Mouse (Mus musculus) mouse trophoblast stem cell (cell line): ENCODE data around the gene Ptch1.

ENCODE experiments used
- in situ Hi-C, 2 experiments: fragments of 300-500 bp; cut with MseI, MboI; formaldehyde crosslinking; loops; 2 replicates in 1 of 2; 3 replicates in 1 of 2; pipeline ENCODE4 v1.15.1; 2025

Ptch1 gene

DNA sequence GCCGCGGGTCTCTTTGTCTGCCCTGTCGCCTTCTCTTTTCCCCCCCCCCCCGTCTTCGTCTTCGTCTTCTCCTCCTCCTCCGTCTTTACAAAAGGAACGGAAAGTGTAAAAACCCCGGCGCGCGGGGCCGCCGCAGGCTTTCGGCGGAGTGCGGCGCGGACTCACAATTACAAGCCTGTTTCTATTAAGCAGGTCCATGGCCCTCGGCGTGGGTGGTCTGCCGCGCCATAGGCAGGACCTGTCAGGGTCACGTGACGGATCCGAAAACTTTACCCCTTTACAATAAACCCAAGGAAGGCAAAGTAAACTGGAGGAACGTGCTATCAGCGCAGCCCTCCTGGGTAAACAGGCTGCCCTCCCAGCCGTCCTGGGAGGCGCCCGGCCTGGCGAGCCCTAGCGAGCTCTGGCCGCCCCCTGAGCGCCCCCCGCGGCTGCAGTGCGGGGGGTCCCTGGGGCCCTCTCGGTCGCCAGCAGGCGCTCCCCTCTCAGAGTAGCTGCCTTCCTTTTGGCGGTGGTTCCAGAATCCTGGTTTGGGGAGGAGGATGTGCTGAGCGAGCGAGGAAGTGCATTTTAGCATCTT lies at the start of gene Ptch1:
Ptch1 (minus strand) TSS at position 343 of the 580 bp plus-strand sequence.
- in situ Hi-C loops: no loop called here

DNA sequence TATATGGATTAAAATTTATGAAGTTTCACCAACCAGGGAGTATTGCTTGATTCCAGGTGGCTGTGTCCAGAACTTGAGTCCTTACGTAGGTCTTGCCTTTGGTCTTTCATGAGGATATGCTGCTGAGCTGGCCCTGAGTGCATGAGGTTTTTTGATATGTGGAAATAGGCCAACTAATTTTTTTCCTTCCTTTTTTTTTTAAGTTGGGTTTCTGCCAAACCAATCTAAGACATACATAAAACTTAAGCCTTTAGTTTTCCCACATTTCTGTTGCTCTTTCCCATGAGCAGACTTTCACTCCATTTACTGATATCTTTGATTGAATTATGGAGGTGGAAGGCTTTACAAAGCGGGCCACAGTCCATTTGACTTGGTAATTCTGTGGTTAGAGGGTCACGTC lies 47.9 kb upstream of the Ptch1 start:
- in situ Hi-C loops: no loop called here

DNA sequence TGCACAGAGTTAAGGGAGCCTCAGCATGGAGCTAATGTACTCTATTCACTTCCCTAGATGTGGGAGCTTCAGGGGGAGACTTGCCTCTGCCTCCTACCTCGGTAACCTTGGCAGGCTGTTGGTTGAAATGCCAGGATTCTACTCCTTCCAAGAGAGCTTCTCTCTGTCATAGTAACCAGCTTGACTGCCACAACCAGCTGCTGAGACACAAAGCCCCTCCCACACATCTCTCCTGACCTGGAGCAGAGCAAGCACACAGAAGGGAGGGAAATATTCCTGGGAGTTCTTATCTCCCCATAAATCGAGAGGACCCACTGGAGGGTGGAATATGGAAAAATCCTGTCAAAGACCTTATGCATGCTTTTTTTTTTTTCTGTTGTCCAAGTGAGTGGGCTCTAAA lies 39.8 kb upstream of the Ptch1 start:
- in situ Hi-C loops: no loop called here

DNA sequence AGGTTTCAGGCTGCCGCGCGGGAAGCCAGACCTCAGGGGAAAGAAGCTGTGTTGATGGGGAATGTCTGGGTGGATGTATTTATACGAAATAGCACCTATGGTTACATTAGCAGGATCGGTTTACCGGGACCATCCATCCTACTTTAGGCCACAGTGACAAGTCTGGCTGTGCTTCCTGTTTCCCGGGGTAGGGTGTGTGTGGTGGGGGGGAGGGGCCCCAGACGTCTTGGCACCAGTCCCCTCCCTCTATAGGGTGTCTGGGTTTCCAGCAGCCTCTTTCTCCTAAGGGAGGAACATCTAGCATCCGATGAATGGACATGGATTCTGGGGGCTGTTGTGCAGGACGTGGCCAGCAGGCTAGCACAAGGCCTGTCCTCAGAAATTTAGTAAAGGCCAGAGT lies 36.3 kb upstream of the Ptch1 start:
- in situ Hi-C loops: no loop called here

DNA sequence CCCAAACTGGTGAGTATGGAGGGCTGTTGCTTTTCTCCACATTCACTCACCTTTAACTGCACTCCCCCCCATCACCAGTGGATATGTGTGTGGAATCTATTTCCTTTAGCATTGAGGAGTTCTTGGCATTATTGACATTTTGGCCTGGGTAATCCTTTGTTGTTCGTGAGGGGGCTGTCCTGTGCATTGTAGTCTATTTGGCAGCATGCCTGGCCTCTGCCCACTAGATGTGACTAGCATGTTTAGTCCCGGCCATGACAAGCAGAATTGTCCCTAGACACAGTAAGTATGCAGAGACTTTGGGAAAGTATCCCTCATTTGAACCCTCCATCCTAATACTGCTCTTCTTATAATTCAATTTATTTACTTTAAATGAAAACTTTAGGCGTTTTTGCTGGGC lies 24.2 kb upstream of the Ptch1 start:
- in situ Hi-C loops: no loop called here

DNA sequence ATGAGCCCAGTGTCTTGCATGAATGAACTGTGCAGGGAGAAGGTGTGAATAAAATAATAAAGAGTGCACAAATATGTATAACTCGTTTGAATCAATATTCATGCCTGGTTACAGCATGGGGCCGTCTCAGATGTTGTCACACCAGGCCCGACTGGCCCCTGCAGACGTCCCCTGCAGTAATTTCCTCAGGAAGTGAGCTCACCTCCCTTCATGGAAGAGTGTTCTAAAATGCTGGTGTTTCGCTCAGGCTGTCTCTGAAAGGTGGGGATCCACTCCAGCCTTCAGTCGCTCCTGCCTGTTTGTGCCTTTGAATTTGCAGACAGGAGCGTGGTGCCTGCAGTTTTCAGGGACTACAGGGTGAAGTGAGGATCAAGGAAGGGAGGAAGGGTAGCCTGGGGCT lies 22.5 kb upstream of the Ptch1 start:
- in situ Hi-C loops: no loop called here

DNA sequence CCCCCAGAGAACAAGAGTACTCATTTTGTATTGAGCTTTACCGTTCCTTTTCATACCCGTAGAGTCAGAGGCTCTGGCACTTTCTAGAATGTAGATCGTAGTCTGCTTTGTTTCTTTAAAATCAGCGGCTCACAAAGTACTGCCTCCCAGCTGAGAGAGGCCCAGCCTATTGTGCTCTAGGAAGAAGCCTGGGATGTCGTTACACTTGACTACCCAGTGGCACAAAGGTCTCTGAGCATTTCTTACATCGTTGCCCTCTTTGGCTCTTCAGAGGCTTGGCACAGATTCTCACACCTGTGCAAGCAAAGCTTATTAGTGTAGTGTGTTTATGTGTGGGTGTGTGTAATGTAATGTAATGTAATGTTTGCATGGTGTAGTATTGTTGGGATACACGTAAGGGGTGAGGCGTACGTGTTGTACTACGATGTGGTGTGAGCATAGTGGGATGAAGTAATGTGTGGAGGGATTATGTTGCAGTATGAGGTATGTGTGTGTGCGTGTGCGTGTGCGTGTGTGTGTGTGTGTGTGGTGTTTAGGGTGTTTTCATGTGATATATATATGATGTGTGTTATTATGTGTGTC lies 20.2 kb upstream of the Ptch1 start:
- in situ Hi-C loops: no loop called here

DNA sequence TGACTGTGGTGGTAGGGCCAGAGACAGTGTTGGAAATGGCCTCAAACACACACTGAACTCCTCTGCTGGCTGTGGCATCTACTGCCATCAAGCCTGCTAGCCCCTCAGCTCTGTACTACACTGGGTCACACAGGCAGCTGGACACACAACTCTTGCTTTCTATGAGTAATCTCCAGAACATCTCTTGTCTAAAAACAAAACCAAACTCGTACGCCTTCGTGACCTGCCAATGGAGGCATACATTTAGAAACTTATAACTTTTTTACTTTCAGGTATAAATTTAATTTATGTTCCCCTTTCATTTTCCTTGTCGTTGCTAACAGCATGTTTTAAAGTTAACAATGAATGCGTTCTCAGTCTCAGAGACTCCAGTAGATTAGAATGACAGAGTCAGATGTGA lies 19.4 kb upstream of the Ptch1 start:
- in situ Hi-C loops: no loop called here

DNA sequence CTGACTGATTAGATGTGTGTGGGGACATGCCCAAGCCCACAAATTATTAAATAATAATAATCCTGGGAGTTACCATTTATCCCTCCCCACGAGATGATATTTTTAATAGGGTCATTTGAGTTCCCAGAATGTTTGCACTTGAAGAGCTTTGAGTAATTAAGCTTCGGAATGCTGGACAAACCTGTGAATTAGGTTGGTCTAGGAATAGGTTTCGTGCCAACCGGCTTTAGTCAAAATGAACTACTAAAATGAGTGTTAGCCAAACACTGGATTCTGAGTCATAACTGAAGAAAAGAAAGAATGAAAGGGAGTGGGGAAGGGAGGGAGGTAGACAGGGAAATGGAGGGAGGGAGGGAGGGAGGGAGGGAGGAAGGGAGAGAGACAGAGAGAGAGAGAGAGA lies 1.2 kb upstream of the Ptch1 start:
- in situ Hi-C loops: no loop called here

DNA sequence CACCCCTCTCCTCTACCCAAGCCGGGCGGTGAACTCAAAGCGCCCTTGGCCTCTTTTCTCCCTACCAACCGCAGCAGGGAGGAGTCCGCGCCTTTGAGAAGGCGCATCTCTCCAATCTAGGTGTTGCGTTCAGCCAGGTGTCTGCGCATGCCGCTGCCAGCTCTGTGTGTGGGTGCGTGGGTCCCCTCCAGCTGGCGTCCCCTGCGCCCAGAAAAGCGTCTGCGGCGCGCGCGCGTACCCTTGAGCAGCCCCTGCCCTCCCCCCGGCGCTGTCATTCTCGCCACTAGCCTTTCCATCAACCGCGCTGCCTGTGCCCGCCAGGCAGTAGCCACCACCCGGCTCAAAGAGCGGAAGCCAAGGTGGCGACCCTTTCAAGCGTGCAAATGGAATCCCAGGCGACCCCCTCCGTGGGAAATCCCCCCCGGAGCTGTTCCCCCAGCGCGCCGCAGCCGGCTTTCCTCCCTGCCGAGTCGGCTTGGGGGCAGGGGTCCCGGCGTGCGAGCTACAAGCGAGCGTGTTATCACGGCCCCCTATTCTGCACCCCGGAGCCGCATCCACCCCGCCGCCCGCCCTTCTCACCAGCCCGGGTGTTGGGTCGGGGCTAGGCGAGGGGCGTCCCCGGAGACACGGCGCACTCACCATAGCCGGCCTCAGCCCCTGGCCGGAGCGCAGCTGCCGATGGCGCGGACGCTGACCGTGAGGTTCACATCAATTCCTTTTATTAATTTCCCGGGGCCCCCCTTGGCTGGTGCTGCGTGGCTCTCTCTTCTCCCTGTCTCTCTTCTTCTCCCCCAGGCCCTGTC lies 744 bp downstream of the Ptch1 start:
- in situ Hi-C loops: no loop called here

DNA sequence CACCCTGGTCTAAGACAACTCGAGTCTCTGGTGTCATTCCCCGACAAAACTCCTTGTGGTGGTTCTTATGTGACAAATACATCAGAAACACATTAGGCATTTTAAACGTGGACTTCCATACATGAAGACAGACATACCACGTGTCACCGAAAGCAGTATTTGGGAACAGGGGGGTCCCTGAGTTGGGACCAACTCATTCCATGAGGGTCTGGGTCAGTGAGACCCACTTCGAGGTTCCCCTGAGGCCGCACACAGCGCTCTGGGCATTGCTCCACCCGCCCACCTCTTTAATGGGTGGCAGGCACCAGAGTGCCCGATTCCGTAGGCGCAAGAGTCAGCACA lies 1.3 kb downstream of the Ptch1 start:
- in situ Hi-C loops: no loop called here

DNA sequence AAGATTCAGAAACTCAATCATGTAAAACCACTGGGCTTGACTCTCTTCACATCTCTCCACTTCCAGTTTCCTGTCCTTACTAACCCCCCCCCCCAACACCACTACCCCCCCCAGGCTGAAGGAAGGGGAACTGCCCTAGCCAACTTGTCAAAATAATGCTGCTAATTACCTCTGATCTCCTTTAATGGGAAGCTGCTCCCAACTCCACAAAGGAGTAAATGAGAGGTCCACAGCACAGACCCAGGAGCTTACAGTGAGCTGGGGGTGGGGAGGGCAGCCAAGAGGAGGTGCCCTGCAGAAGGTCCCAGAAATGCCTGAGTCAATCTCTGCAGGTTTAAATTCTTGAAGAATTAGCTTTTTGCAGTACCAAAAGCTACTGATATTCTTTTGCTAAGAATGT lies 2.9 kb downstream of the Ptch1 start:
- in situ Hi-C loops: no loop called here

DNA sequence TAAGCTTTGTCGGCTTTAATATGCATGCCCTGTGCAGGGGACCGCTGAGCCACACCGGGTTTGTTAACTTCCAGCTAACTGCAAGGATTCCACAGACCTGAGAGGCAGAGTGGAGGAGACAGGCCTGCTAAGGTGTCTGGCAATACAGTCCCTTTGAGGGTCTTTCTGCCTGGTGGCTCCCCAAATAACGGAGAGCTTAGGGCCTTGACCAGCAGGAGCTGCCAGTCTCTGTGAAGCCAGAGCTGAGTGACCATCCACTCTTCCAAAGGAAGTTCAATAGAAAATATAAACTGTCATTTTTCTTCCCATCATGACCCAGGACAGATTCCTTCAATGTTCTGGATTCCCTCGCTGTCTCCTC lies 4.0 kb downstream of the Ptch1 start:
- in situ Hi-C loops: no loop called here

DNA sequence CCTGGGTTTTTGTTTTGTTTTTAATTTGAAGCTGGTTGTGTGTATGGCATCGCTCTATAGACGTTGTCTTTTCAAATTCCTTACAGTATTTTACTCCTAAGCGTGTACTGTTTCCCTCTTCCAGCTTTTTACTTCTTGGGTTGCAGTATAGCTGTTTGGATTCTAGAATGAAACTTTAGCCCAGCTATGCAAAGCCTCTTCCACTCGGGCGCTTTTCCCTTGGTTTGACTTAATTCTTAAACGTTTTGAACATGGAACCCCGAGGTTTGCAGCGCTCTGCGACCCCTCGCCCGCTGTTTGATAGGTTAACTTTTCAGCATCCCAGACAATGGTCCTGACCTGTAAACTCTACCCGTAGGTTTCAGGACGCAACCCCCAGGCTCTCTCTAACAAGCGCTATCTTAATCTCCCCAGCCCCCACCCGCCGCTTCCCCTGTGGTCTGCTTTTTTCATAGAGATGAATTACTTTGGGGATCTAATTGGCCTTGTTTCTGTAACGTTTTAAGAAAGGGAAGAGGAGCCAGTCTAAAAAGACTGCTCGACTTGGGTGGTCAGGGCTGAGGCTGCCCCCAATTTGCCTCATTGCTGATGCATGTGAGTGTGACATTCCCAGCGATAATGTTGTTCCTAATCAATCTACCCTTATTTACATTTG lies 4.5 kb downstream of the Ptch1 start:
- in situ Hi-C loops: no loop called here

DNA sequence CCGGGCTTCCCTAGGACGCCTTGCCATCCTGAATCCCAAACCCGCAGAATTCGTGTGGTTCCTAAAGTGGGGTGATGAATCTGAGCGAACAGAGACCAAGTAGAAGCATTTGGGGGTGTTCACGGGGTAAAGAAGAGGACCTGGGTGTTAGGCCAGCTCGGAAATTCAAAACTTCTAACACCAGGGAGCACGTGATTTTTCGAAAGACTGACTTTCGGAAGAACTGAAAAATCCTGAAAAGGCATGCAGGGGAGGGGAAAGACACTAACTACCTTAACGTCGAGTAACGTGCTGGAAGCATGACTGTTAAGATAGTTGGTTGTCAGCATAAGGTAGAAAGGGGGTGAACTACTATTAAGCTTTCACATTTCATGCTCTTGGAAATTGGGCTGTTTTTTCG lies 5.1 kb downstream of the Ptch1 start:
- in situ Hi-C loops: no loop called here

DNA sequence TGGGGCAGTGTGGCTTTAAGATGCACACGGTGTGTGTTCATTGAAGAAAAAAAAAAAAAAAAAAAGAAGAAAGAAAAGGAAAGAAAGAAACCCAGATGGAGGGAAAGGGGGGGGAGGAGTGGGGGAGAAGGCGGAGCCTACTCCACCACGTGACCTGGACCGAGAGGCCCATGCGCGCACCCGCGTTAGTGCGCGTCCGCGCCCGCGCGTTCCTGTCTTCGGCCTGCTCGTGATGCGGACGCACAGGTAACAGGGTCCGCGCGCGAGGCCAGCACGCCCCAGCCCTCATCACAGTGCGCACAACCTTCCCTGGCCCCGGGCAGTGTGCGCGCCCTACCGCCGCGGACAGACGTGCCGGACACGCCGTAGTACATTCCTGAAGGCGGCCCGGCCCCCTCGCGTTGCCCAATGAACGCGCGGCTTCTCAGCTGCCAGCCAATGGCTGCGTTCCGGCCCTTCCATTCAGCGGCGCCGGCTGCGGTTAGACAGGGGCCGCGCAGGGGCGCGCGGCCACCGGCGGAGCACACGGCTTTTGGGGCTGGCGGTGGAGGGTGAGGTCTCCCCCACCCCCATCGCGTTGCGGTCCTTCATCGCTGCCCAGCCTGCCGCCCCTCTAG lies 5.6 kb downstream of the Ptch1 start:
- in situ Hi-C loops: no loop called here

DNA sequence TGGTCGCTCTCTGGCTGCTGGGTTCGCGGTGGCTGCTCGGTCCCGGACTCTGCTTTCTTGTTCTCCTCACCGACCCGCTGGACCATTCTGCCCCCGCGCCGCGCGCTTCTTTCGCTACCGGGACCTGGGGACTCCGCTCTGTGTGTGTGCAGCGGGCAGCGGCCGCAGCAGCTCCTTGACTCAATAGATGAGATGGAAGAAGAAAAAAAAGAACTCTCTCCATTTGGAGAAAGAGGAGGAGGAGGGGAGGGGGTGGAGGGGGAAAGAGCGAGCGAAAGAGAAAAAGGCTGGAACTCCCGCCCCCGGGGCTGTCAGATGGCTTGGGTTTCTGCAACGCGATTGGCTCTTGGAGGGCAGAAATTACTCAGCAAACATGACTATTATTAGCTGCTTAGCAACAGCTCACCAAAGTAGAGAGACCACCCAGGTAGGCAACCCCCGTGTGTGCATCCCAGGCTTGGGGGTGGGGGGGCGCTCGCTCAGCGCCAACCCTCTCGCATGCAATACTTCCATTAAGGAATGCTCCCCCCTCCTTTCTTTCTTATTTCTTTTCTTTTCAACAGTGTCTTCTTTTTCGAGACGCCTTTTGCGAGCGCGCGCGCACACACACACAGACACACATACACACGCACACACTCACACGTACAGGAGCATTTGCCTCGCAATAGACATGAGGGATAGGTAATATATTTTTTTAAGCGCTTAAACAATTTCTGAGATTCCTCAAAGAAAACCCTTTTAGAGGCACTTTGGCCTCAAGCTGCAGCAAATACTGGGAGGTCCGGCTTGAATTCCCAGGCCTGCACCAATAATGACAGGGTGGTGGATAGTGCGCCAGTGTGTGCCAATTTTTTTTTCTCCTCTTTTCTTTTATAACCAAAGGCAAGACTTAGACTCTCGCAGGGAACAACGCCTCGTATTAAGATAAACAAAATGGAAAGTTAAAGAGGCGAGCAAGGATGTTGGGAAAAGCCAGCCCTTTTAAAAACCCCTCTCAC lies 7.1 kb downstream of the Ptch1 start:
- in situ Hi-C loops: no loop called here

DNA sequence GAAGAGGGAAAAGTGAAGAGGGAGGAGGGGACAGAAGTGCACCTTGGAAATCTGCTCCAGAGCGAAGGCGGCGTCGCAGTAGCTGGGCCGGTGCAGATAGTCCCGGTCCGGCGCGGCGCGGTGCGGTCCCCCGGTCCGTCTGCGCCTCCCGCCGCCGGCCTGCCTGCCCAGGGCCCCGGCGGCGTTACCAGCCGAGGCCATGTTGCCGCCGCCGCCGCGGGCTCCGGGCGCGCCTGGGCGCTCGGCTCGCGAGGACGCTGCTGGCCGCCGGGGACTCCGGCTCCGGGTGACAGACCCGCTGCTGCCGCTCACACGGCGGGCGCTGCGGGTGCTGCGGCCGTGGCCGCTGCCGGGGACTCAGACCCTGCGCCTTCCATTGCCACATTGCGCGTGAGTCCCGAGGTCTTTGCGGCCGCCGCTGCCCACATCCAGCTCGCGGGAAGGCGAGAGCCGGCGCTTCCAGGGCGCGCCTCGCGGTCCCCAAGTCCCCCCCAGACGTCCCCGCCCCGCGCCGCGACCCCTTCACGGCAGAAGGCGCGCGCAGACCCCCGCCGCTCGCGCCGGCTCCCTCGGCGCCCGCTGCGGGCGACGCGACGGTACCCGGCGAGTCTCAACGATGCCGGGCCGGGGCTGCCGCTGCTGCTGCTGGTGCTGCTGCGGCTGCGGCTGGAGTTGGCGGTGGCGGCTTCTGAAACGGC lies 7.9 kb downstream of the Ptch1 start:
- in situ Hi-C loops: no loop called here

DNA sequence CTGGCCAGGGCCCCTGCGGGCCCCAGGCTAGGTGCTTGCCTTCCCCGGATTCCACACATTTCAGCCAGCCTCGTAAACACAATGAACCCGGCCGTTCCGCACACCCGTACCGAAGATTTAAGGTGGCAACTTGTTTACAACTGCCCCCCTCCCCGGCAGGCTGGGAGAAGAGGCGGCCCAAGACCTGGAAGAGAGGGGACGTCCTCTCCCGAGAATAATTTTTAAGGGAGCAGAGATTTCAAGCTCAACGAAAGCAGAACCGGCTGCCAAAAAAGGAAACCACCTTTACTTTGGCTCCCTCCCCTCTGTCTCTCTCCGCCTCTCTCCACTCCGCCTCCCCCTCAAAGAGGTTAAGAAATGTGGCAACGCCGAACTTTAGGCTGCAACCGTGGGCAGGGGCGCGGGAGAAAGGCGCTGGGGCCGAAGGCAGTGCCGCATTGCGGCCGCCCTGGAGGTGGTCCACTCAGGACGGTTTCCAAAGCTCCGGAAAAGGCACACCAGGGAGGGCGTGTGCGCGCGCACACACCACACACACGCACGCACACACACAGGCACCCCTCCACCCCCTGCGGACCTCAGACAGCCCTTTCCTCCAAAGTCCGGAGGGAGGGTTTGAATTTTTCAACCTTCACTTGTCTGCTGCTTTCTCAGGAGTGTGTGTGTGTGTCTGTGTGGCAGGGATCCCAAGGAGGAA lies 8.6 kb downstream of the Ptch1 start:
- in situ Hi-C loops: no loop called here
